Mouse (Mus musculus) liver, embryonic 14.5 days (tissue): ENCODE measurements at regions not wholly inside any gene's neighbourhood (a gene's known extent, or its start where the extent isn't known, plus 50 kb on each side); places are given as distances from the start of the nearest gene placed in this dataset.

ENCODE experiments used
- ATAC-seq: fragments of 200-750 bp; cut with Nextera tagmentation; 2 replicates; pipeline ENCODE4 v1.8.0; 2017; ENCODE audit warnings: moderate number of reproducible peaks, mild to moderate bottlenecking, moderate library complexity; ENCODE audit not compliant: insufficient read depth
- DNase-seq, 3 experiments: peaks; one replicate each; pipeline ENCODE4 v3.0.0-alpha.2; 2012 to 2013; ENCODE audit warnings: low read depth in 3 of 3, low spot score in 3 of 3
- H3K27ac ChIP-seq: fragments of 300-500 bp; sonication (generic); 2 replicates; pipeline ENCODE4 v1.5.1; 2014; ENCODE audit warnings: moderate library complexity, mild to moderate bottlenecking, control low read depth, inconsistent platforms
- H3K27me3 ChIP-seq: fragments of 300-500 bp; sonication (generic); 2 replicates; pipeline ENCODE4 v1.6.1; 2014; ENCODE audit warnings: mild to moderate bottlenecking, low read length, moderate library complexity; ENCODE audit not compliant: control insufficient read depth, insufficient read depth
- H3K36me3 ChIP-seq: fragments of 300-500 bp; sonication (generic); replicated peaks from 2 replicates; pipeline ENCODE4 v1.6.1; 2014; ENCODE audit warnings: low read depth; ENCODE audit not compliant: control insufficient read depth, insufficient read depth
- H3K4me1 ChIP-seq, 2 experiments: fragments of 200-500 bp in 1 of 2; fragments of 300-500 bp in 1 of 2; sonication (generic) in 1 of 2; replicated peaks; 2 replicates each; pipeline ENCODE4 v1.6.1; 2012 to 2014; ENCODE audit warnings: antibody characterized with exemption in 1 of 2, inconsistent platforms in 1 of 2, low read length in 1 of 2; ENCODE audit not compliant: control insufficient read depth in 2 of 2, insufficient read depth in 2 of 2
- H3K4me2 ChIP-seq: fragments of 300-500 bp; sonication (generic); 2 replicates; pipeline ENCODE4 v1.6.1; 2014; ENCODE audit warnings: low read depth, mild to moderate bottlenecking, control low read depth, moderate library complexity
- H3K4me3 ChIP-seq, 2 experiments: fragments of 200-500 bp in 1 of 2; fragments of 300-500 bp in 1 of 2; sonication (generic) in 1 of 2; 2 replicates each; pipeline ENCODE4 v1.5.1; 2012 to 2014; ENCODE audit warnings: low read depth in 2 of 2, low read length in 2 of 2, mild to moderate bottlenecking in 2 of 2, control low read depth in 1 of 2, inconsistent platforms in 1 of 2, moderate library complexity in 1 of 2; ENCODE audit not compliant: insufficient read depth in 1 of 2
- H3K9ac ChIP-seq: fragments of 300-500 bp; sonication (generic); replicated peaks from 2 replicates; pipeline ENCODE4 v1.6.1; 2014; ENCODE audit warnings: mild to moderate bottlenecking, control low read depth, moderate library complexity
- H3K9me3 ChIP-seq: fragments of 300-500 bp; sonication (generic); 2 replicates; pipeline ENCODE4 v1.6.1; 2016; ENCODE audit warnings: low read length, mixed read lengths; ENCODE audit not compliant: control insufficient read depth
- CTCF ChIP-seq: IDR thresholded peaks from 2 replicates; pipeline ENCODE4 v1.5.1; 2016; ENCODE audit warnings: antibody characterized with exemption, low read depth, control low read depth
- EP300 ChIP-seq: IDR thresholded peaks from 2 replicates; pipeline ENCODE4 v1.6.1; 2016; ENCODE audit warnings: antibody characterized with exemption, low read depth
- WGBS: fragments of 180-500 bp; shearing (Covaris S2); extraction: QIAGEN DNeasy Blood & Tissue Kit; methylation state at CpG from one replicate; pipeline ENCODE4 v1.1.7; 2014; ENCODE audit not compliant: insufficient replicate concordance; 5-methylcytosine and 5-hydroxymethylcytosine counted together

GRCm38 (mm10) chr14:105562843-105563242, 304.5 kb downstream of the Ndfip2 start:
- Histone ChIP-seq H3K4me3 (no peak overlapping the region), H3K4me2 (no peak overlapping the region), H3K9ac (no peak overlapping the region), H3K9me3 (no peaks in the 10 kb centered on the region), H3K36me3 (no peaks in the 10 kb centered on the region), H3K27ac (no peak overlapping the region), H3K4me1 (no peaks in the 10 kb centered on the region), H3K27me3 (no peaks in the 10 kb centered on the region)
- no peak for TF ChIP-seq EP300
- TF ChIP-seq CTCF, result no peak
- ATAC-seq (no peak), DNase-seq (no peak)
- WGBS, result 72% methylated on average over 2 of the region's 2 CpGs

GRCm38 (mm10) chr14:105556813-105557212, 298.4 kb downstream of the Ndfip2 start:
- no peaks in the 10 kb centered on the region for H3K27me3 ChIP-seq
- no peaks in the 10 kb centered on the region for H3K4me1 ChIP-seq
- TF ChIP-seq EP300 (no peak), CTCF (no peak)
- H3K27ac ChIP-seq, result no peak overlapping the region
- no peak overlapping the region for H3K4me3 ChIP-seq
- H3K9me3 ChIP-seq, result no peaks in the 10 kb centered on the region
- WGBS, result 30% methylated on average over 3 of the region's 3 CpGs
- DNase-seq (no peak), ATAC-seq (no peak)
- no peaks in the 10 kb centered on the region for H3K36me3 ChIP-seq
- H3K9ac ChIP-seq, result no peak overlapping the region
- H3K4me2 ChIP-seq, result no peak overlapping the region

GRCm38 (mm10) chr14:105544066-105544465, 285.7 kb downstream of the Ndfip2 start:
- WGBS, result 55% methylated on average over 3 of the region's 3 CpGs
- Histone ChIP-seq H3K36me3 (no peaks in the 10 kb centered on the region), H3K4me2 (no peak overlapping the region), H3K9ac (no peak overlapping the region), H3K4me1 (no peaks in the 10 kb centered on the region), H3K27me3 (no peaks in the 10 kb centered on the region), H3K4me3 (no peak overlapping the region), H3K9me3 (no peaks in the 10 kb centered on the region), H3K27ac (no peak overlapping the region)
- ATAC-seq, result no peak
- TF ChIP-seq EP300 (no peak), CTCF (no peak)
- DNase-seq, result no peak

GRCm38 (mm10) chr14:105542486-105543145, 284.2 kb downstream of the Ndfip2 start:
- no peaks in the 10 kb centered on the region for H3K9me3 ChIP-seq
- H3K4me2 ChIP-seq, result no peak overlapping the region
- H3K4me1 ChIP-seq, result no peaks in the 10 kb centered on the region

GRCm38 (mm10) chr14:105542090-105542485, 283.7 kb downstream of the Ndfip2 start:
- 57% methylated on average over 8 of the region's 8 CpGs for WGBS
- no peak for ATAC-seq
- no peak for TF ChIP-seq CTCF

More at GRCm38 (mm10) chr14:105542486-105543145, 284.2 kb downstream of the Ndfip2 start:
- WGBS, result 25% methylated on average over 15 of the region's 15 CpGs
- TF ChIP-seq CTCF (no peak), EP300 (no peak)
- H3K27me3 ChIP-seq, result no peaks in the 10 kb centered on the region
- H3K4me3 ChIP-seq, result no peak overlapping the region
- no peak for ATAC-seq
- H3K9ac ChIP-seq, result no peak overlapping the region
- no peak for DNase-seq
- H3K36me3 ChIP-seq, result no peaks in the 10 kb centered on the region
- H3K27ac ChIP-seq, result no peak overlapping the region

More at GRCm38 (mm10) chr14:105542090-105542485, 283.7 kb downstream of the Ndfip2 start:
- H3K4me3 ChIP-seq, result no peak overlapping the region
- H3K4me2 ChIP-seq, result no peak overlapping the region
- no peak overlapping the region for H3K9ac ChIP-seq
- H3K36me3 ChIP-seq, result no peaks in the 10 kb centered on the region
- H3K4me1 ChIP-seq, result no peaks in the 10 kb centered on the region
- no peak overlapping the region for H3K27ac ChIP-seq
- no peak for DNase-seq
- H3K27me3 ChIP-seq, result no peaks in the 10 kb centered on the region
- no peaks in the 10 kb centered on the region for H3K9me3 ChIP-seq
